Mouse (Mus musculus): ENCODE results near the gene Atg4a-ps.
"Not testable (repeated sequence)": the region's sequence is repeated elsewhere in the genome, so short reads cannot be mapped to it uniquely, and the experiment has no call there.

DNA sequence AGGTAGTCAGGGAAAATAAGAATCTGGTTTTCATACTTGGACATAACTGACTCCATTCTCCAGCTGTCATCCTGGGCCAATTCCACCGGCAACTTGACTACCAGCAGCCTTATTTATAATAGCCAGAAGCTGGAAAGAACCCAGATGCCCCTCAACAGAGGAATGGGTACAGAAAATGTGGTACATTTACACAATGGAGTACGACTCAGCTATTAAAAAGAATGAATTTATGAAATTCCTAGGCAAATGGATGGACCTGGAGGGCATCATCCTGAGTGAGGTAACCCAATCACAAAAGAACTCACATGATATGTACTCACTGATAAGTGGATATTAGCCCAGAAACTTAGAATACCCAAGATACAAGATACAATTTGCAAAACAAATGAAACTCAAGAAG is at the start of gene Atg4a-ps:
- not testable (repeated sequence) for TF ChIP-seq POLR2A (IDR thresholded peaks at IDR 0.05; ENCODE audit: borderline replicate concordance, low read depth, low read length); CTCF (IDR thresholded peaks at IDR 0.05; ENCODE audit: low read depth, low read length)

Measured in bone marrow macrophage, adult 2 months (primary cell).